Mouse (Mus musculus): Measurements from ENCODE around the gene Trmt61a. TPM values are rescaled to one million over a fixed set of nuclear protein-coding genes. Genes with fewer than 3 reads are reported as not detected.

Trmt61a gene
- polyA plus RNA-seq, 1 experiment from 2014 or later, result 12.7 TPM

GRCm38 (mm10) chr12:111664144-111664634, 13.7 kb upstream of the Trmt61a start:
- H3K27ac ChIP-seq (ENCODE audit: low read length), result peak overlapping the region; percentile 53
- WGBS, result 23% methylated on average over 6 of the region's 6 CpGs
- H3K4me1 ChIP-seq (ENCODE audit: control insufficient read depth, insufficient read depth, low read length), result peaks cover 25% of the 10 kb centered on the region
- no peak overlapping the region for H3K4me2 ChIP-seq (ENCODE audit: low read depth, low read length)
- H3K9me3 ChIP-seq (ENCODE audit: control insufficient read depth, low read length), result no peaks in the 10 kb centered on the region
- no peak overlapping the region for H3K4me3 ChIP-seq (ENCODE audit: low read length)
- H3K36me3 ChIP-seq (ENCODE audit: control insufficient read depth, insufficient read depth, low read length), result no peaks in the 10 kb centered on the region
- peak overlapping the region; percentile 39; the same call in 1 of the 2 replicates for H3K9ac ChIP-seq (ENCODE audit: low read depth, low read length)
- ATAC-seq, result peak; percentile 57
- H3K27me3 ChIP-seq (replicated peaks; ENCODE audit: control insufficient read depth, insufficient read depth, low read length), result no peaks in the 10 kb centered on the region

GRCm38 (mm10) chr12:111665041-111665880, 12.6 kb upstream of the Trmt61a start:
- WGBS, result 79% methylated on average over 13 of the region's 13 CpGs
- H3K27ac ChIP-seq (ENCODE audit: low read length), result no peak overlapping the region
- ATAC-seq, result no peak

DNA sequence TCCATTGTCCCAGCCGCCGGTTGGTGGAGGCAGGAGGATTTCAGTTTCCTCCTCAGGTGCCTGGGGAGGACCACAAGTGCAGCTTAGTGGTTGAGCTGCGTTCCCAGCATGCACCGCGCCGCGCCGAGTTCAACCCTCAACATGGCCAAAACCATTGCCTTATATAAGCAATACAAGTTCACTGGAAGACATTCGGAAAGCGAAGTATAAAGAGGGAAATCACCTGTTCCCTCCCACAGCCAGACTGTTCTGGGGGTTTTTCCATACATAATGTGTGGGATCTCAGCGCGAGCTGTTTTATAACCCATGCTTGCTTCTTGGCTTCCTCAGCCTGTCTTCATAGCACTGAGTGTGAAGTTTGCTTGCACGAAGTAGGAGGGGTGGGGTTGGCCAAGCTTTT, 11.5 kb upstream of the Trmt61a start:
- H3K9me3 ChIP-seq (ENCODE audit: control insufficient read depth, low read length), result no peaks in the 10 kb centered on the region
- peaks cover 41% of the 10 kb centered on the region for H3K4me1 ChIP-seq (ENCODE audit: control insufficient read depth, insufficient read depth, low read length)
- H3K27me3 ChIP-seq (replicated peaks; ENCODE audit: control insufficient read depth, insufficient read depth, low read length), result no peaks in the 10 kb centered on the region
- no peak overlapping the region for H3K27ac ChIP-seq (ENCODE audit: low read length)
- 67% methylated on average over 13 of the region's 13 CpGs for WGBS
- H3K36me3 ChIP-seq (ENCODE audit: control insufficient read depth, insufficient read depth, low read length), result no peaks in the 10 kb centered on the region
- no peak overlapping the region for H3K4me3 ChIP-seq (ENCODE audit: low read length)
- H3K4me2 ChIP-seq (ENCODE audit: low read depth, low read length), result no peak overlapping the region
- no peak overlapping the region for H3K9ac ChIP-seq (ENCODE audit: low read depth, low read length)
- no peak for ATAC-seq

More at GRCm38 (mm10) chr12:111665041-111665880, 12.6 kb upstream of the Trmt61a start:
- H3K9ac ChIP-seq (ENCODE audit: low read depth, low read length), result no peak overlapping the region
- H3K4me1 ChIP-seq (ENCODE audit: control insufficient read depth, insufficient read depth, low read length), result peaks cover 34% of the 10 kb centered on the region
- H3K4me3 ChIP-seq (ENCODE audit: low read length), result no peak overlapping the region
- H3K4me2 ChIP-seq (ENCODE audit: low read depth, low read length), result no peak overlapping the region
- H3K9me3 ChIP-seq (ENCODE audit: control insufficient read depth, low read length), result no peaks in the 10 kb centered on the region
- no peaks in the 10 kb centered on the region for H3K36me3 ChIP-seq (ENCODE audit: control insufficient read depth, insufficient read depth, low read length)
- no peaks in the 10 kb centered on the region for H3K27me3 ChIP-seq (replicated peaks; ENCODE audit: control insufficient read depth, insufficient read depth, low read length)

DNA sequence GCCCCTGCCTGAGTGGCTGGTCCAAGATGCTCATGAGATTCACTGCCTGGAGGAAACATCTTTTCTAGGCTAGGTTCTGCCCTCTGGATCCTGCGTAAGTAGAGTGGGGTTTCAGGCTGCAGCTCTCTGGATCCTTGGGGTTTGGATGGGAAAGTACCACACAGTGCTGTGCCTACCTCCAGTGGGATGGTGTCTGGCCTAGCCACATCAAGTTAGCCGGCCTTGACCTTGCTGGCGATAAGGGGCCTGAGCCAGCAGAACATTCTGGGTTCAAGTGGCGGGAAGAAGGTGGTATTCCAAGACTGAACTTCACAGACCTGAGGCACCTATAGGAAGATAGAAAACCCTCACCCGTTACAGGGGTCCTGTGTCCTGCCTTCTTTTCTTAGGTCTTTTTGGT, 10.5 kb upstream of the Trmt61a start:
- no peak overlapping the region for H3K27ac ChIP-seq (ENCODE audit: low read length)
- peaks cover 42% of the 10 kb centered on the region for H3K4me1 ChIP-seq (ENCODE audit: control insufficient read depth, insufficient read depth, low read length)
- no peaks in the 10 kb centered on the region for H3K36me3 ChIP-seq (ENCODE audit: control insufficient read depth, insufficient read depth, low read length)

GRCm38 (mm10) chr12:111668457-111668912, 9.4 kb upstream of the Trmt61a start:
- Histone ChIP-seq H3K9ac (ENCODE audit: low read depth, low read length) (peak overlapping the region; percentile 55), H3K27me3 (replicated peaks; ENCODE audit: control insufficient read depth, insufficient read depth, low read length) (no peaks in the 10 kb centered on the region), H3K9me3 (ENCODE audit: control insufficient read depth, low read length) (no peaks in the 10 kb centered on the region), H3K27ac (ENCODE audit: low read length) (peak overlapping the region; percentile 88), H3K4me1 (ENCODE audit: control insufficient read depth, insufficient read depth, low read length) (peaks cover 43% of the 10 kb centered on the region), H3K4me2 (ENCODE audit: low read depth, low read length) (peak overlapping the region; percentile 88), H3K36me3 (ENCODE audit: control insufficient read depth, insufficient read depth, low read length) (no peaks in the 10 kb centered on the region), H3K4me3 (ENCODE audit: low read length) (peak overlapping the region; percentile 23; the same call in 1 of the 2 replicates)
- WGBS, result 7% methylated on average over 8 of the region's 8 CpGs
- peak; percentile 61 for ATAC-seq

More for the DNA sequence above, 10.5 kb upstream of the Trmt61a start:
- 95% methylated on average over 5 of the region's 5 CpGs for WGBS
- Histone ChIP-seq H3K9ac (ENCODE audit: low read depth, low read length) (no peak overlapping the region), H3K4me2 (ENCODE audit: low read depth, low read length) (no peak overlapping the region), H3K9me3 (ENCODE audit: control insufficient read depth, low read length) (no peaks in the 10 kb centered on the region), H3K4me3 (ENCODE audit: low read length) (no peak overlapping the region), H3K27me3 (replicated peaks; ENCODE audit: control insufficient read depth, insufficient read depth, low read length) (no peaks in the 10 kb centered on the region)
- ATAC-seq, result no peak

GRCm38 (mm10) chr12:111669000-111669788, 8.7 kb upstream of the Trmt61a start:
- H3K36me3 ChIP-seq (ENCODE audit: control insufficient read depth, insufficient read depth, low read length), result no peaks in the 10 kb centered on the region
- peak overlapping the region; percentile 88 for H3K27ac ChIP-seq (ENCODE audit: low read length)
- peak overlapping the region; percentile 88 for H3K4me2 ChIP-seq (ENCODE audit: low read depth, low read length)
- peak overlapping the region; percentile 62; the same call in 1 of the 2 replicates for H3K4me3 ChIP-seq (ENCODE audit: low read length)
- peaks cover 39% of the 10 kb centered on the region for H3K4me1 ChIP-seq (ENCODE audit: control insufficient read depth, insufficient read depth, low read length)
- ATAC-seq, result peak; percentile 8; the same call in 1 of the 2 replicates
- 48% methylated on average over 23 of the region's 23 CpGs for WGBS
- H3K27me3 ChIP-seq (replicated peaks; ENCODE audit: control insufficient read depth, insufficient read depth, low read length), result no peaks in the 10 kb centered on the region
- no peaks in the 10 kb centered on the region for H3K9me3 ChIP-seq (ENCODE audit: control insufficient read depth, low read length)
- H3K9ac ChIP-seq (ENCODE audit: low read depth, low read length), result peak overlapping the region; percentile 55

- no peaks in the 10 kb centered on the region for H3K9me3 ChIP-seq (ENCODE audit: control insufficient read depth, low read length)
- no peak for ATAC-seq
- peak overlapping the region; percentile 88 for H3K4me2 ChIP-seq (ENCODE audit: low read depth, low read length)
- H3K4me3 ChIP-seq (ENCODE audit: low read length), result peak overlapping the region; percentile 62
- no peaks in the 10 kb centered on the region for H3K27me3 ChIP-seq (replicated peaks; ENCODE audit: control insufficient read depth, insufficient read depth, low read length)
- 58% methylated on average over 8 of the region's 8 CpGs for WGBS
- peak overlapping the region; percentile 53; the same call in 1 of the 2 replicates for H3K27ac ChIP-seq (ENCODE audit: low read length)
- H3K36me3 ChIP-seq (ENCODE audit: control insufficient read depth, insufficient read depth, low read length), result no peaks in the 10 kb centered on the region
- peaks cover 37% of the 10 kb centered on the region for H3K4me1 ChIP-seq (ENCODE audit: control insufficient read depth, insufficient read depth, low read length)
- peak overlapping the region; percentile 78 for H3K9ac ChIP-seq (ENCODE audit: low read depth, low read length)
These were observed 7.9 kb upstream of the Trmt61a start for GRCm38 (mm10) chr12:111669961-111670360.

- 19% methylated on average over 29 of the region's 29 CpGs for WGBS
- Histone ChIP-seq H3K36me3 (ENCODE audit: control insufficient read depth, insufficient read depth, low read length) (no peaks in the 10 kb centered on the region), H3K27ac (ENCODE audit: low read length) (peak overlapping the region; percentile 53; the same call in 1 of the 2 replicates), H3K4me1 (ENCODE audit: control insufficient read depth, insufficient read depth, low read length) (peaks cover 41% of the 10 kb centered on the region), H3K9me3 (ENCODE audit: control insufficient read depth, low read length) (no peaks in the 10 kb centered on the region), H3K4me2 (ENCODE audit: low read depth, low read length) (peak overlapping the region; percentile 88), H3K27me3 (replicated peaks; ENCODE audit: control insufficient read depth, insufficient read depth, low read length) (no peaks in the 10 kb centered on the region), H3K9ac (ENCODE audit: low read depth, low read length) (peak overlapping the region; percentile 78), H3K4me3 (ENCODE audit: low read length) (peak overlapping the region; percentile 62)
- ATAC-seq, result no peak; the same call in 1 of the 2 replicates
These were observed 7.4 kb upstream of the Trmt61a start for GRCm38 (mm10) chr12:111670371-111670971.

All from intestine, embryonic 16.5 days (tissue).